Mouse (Mus musculus) lung, adult 2 months (tissue): ENCODE results near the gene Rgl1. TPM values are rescaled to one million over a fixed set of nuclear protein-coding genes. Genes with fewer than 3 reads are reported as not detected.
"Not testable (repeated sequence)": the region's sequence is repeated elsewhere in the genome, so short reads cannot be mapped to it uniquely, and the experiment has no call there.

Experiments used
- DNase-seq: peaks from one replicate; pipeline ENCODE4 v3.0.0; 2022
- H3K4me1 ChIP-seq: fragments of 200-500 bp; 2 replicates; pipeline ENCODE4 v1.6.1; 2011; ENCODE audit warnings: low read length; ENCODE audit not compliant: control insufficient read depth, insufficient read depth
- H3K4me3 ChIP-seq: fragments of 200-500 bp; replicated peaks from 2 replicates; pipeline ENCODE3; 2011; ENCODE audit warnings: low read depth, mild to moderate bottlenecking, control low read depth, low read length; ENCODE audit errors: extremely low read depth
- CTCF ChIP-seq: fragments of 200-500 bp; IDR thresholded peaks from 2 replicates; pipeline ENCODE4 v1.5.1; 2011; ENCODE audit warnings: mild to moderate bottlenecking, low read length, control low read depth; ENCODE audit not compliant: insufficient read depth
- POLR2A ChIP-seq: fragments of 200-500 bp; IDR thresholded peaks from 2 replicates; pipeline ENCODE4 v1.6.1; 2011; ENCODE audit warnings: low read depth, mild to moderate bottlenecking, control low read depth, low read length, borderline replicate concordance; ENCODE audit errors: extremely low read depth
- WGBS: fragments of 180-500 bp; shearing (Covaris S2); methylation state at CpG from one replicate; pipeline ENCODE4 v1.1.7; 2018; 5-methylcytosine and 5-hydroxymethylcytosine counted together
- polyA plus RNA-seq: library from polyadenylated mRNA; depleted of rRNA; stranded (reverse); fragments of >200 nt; gene quantifications from 2 replicates; pipeline ENCODE4 v1.2.3, GENCODE M21; 2012

Gene Rgl1
- polyA plus RNA-seq, 1 experiment: 35.7 TPM

DNA sequence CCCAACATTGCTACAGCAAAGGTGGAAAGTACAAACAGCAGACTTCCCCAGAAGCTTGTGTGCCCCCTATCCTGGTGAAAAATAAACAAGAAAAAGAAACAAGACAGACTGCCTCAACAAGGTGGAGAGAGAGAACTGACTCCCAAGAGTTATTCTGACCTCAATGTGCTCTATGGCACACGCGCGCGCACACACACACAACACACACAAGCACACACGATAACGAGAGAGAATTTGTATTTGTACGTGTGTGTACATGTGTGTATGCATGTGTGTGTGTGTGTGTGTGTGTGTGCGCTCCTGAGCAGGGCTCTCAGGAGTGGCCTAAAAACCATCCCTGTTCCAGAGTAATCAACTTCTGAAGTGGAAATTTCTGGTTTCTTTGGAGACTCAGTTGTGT, 18.5 kb upstream of the Rgl1 start:
- no peaks in the 10 kb centered on the region for H3K4me1 ChIP-seq
- no peak for DNase-seq
- WGBS: 93% methylated on average over 8 of the region's 8 CpGs
- no peak overlapping the region for H3K4me3 ChIP-seq
- no peak for TF ChIP-seq CTCF
- TF ChIP-seq POLR2A: no peak

- Histone ChIP-seq H3K4me1 (no peaks in the 10 kb centered on the region), H3K4me3 (no peak overlapping the region)
- 20% methylated on average over 10 of the region's 10 CpGs for WGBS
- DNase-seq: peak; percentile 66
- peak; percentile 78 for TF ChIP-seq CTCF
- no peak for TF ChIP-seq POLR2A
Observed at GRCm38 (mm10) chr1:152779071-152779737, 13.1 kb upstream of the Rgl1 start.

GRCm38 (mm10) chr1:152774601-152775000, 8.4 kb upstream of the Rgl1 start:
- not testable (repeated sequence) for DNase-seq, H3K4me1 ChIP-seq, H3K4me3 ChIP-seq
- WGBS: 65% methylated on average over 3 of the region's 3 CpGs

DNA sequence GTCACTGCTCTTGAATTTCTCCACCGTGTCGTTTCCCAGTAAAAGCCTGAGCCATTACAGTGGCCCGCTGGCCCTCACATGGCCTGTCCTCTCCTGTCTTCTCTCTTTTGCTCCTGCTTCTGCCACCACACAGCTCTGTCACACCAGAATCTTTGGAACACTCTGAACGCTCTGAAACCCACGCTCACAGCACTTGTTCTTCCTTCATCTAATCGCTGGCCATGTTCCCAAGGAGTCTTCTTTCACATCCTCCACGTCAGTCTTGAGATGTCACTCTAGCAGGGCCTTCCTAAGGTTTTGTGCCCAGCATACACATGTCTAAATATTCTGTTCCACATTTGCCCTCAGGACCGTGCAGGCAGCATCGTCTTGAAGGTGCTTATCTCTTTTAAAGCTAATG, 4.9 kb upstream of the Rgl1 start:
- no peaks in the 10 kb centered on the region; the same call in 1 of the 2 replicates for H3K4me1 ChIP-seq
- DNase-seq: no peak
- H3K4me3 ChIP-seq: no peak overlapping the region
- TF ChIP-seq POLR2A (no peak), CTCF (no peak)
- WGBS: 79% methylated on average over 9 of the region's 9 CpGs

DNA sequence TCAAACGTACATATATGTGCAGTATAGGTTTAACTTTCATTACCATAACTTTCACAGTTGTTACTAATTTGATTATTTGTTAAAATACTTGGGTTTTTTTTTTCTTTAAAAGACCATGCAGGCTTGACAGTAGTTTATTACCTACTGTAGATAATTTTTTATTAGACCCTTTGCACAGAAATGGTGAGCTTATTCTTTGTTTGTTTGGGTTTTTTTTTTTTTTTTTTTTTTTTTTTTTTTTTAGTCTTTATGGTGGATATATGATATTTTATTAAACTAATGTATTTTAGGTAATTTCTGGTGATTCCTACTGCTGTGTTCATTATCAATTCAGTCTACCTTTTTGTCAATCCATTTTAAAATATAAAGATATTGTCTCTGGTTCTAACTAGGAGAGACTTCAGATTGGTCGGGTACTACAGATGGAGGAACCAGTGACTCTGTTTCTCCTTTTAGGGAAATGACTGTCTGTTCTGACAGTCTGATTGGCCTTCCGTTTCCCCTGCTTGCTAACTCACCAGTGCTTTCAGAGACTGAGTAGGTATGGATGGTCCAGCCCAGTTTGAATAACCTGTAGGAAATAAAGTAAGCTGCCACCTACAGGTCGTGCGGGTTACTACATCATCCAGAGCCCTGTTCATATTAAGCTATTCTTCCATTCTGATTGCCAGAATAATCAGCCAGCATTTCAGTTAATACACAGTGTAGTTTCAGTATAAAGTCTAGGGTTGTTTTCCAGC, 1.8 kb upstream of the Rgl1 start:
- WGBS: 7% methylated on average over 5 of the region's 5 CpGs
- Histone ChIP-seq H3K4me3 (peak overlapping the region; percentile 54), H3K4me1 (no peaks in the 10 kb centered on the region; the same call in none of the 2 replicates)
- DNase-seq: peak; percentile 79
- TF ChIP-seq POLR2A (no peak), CTCF (peak; percentile 31; the same call in 1 of the 2 replicates)

- Histone ChIP-seq H3K4me3 (peak overlapping the region; percentile 66), H3K4me1 (no peaks in the 10 kb centered on the region; the same call in none of the 2 replicates)
- no peak for TF ChIP-seq CTCF
- TF ChIP-seq POLR2A: no peak
- 1% methylated on average over 60 of the region's 60 CpGs for WGBS
- DNase-seq: peak; percentile 44
Observed at GRCm38 (mm10) chr1:152766804-152767748, 925 bp upstream of the Rgl1 start.

- DNase-seq: no peak
- H3K4me1 ChIP-seq: no peaks in the 10 kb centered on the region; the same call in 1 of the 2 replicates
- H3K4me3 ChIP-seq: no peak overlapping the region
- WGBS: 59% methylated on average over 2 of the region's 2 CpGs
- TF ChIP-seq POLR2A (no peak), CTCF (no peak)
Observed at GRCm38 (mm10) chr1:152761791-152762190, 4.4 kb downstream of the Rgl1 start.

DNA sequence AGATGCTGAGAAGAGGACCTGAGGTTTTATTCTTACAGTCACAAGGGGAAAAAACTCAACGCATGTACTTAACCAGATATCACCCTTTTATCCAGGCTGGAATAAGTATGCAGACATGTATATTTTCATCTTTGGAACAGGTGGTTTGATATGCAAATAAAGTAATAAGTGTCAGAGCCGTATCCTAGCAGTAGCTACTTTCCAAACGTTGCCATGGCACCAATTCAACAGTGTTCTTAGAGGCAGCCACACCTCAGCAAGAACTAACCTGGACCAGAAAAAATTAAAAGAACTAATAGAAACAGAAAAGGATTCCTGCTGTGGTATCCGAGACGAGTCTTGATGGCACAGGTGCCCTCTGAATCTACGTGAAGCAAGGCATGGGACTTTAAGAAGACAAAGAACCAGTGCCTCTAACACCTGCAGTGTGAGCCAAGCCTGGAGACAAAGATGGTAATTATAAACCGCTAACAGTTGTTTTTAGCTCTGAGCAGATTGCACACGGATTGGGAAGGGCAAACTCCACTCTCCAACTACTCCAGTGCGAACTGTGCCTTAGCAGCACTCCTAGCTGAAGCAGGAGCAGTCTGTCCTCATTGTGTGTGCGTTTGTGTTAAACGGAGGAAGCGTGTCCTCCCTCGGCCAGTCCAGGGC, 15.7 kb downstream of the Rgl1 start, which contains the start of gene Apobec4:
Apobec4 (plus strand) TSS at position 240 of the 654 bp plus-strand sequence.
- Histone ChIP-seq H3K4me3 (no peak within 1 kb of the TSS), H3K4me1 (no peaks in the 10 kb centered on the region; the same call in 1 of the 2 replicates)
- WGBS: 61% methylated on average over 13 of the region's 13 CpGs
- no peak for TF ChIP-seq POLR2A
- TF ChIP-seq CTCF: no peak
- DNase-seq: no peak

DNA sequence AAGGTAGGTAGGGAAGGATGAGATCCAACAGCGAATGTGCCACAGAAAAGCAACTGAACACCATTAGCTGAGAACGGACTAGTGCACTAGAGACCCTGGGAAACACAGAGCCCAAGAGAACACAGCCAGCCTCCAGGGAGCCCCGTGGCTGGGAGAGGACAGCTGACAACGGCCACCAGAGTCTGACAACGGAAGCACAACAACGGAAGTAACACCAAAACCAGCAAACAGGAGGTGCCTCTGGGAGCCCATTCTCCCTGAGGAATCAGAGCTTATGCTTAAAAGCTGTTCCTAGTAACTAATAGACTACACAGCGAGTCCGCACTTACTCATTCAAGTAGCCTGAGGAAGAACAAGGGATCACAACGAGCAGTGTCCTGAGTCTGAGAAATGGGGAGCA, 16.9 kb downstream of the Rgl1 start:
- DNase-seq: no peak
- WGBS: 56% methylated on average over 9 of the region's 9 CpGs
- TF ChIP-seq CTCF (no peak), POLR2A (no peak)

More for the DNA sequence above, 16.9 kb downstream of the Rgl1 start:
- Histone ChIP-seq H3K4me3 (no peak overlapping the region), H3K4me1 (no peaks in the 10 kb centered on the region; the same call in 1 of the 2 replicates)
